Comparison of ENCODE assay signal across 9 mouse cellular contexts in genomic region chr9:20972141-20972992, GRCm38 (mm10). TPM values are rescaled to one million over a fixed set of nuclear protein-coding genes. Genes with fewer than 3 reads are reported as not detected.
A peak's percentile ranks its signal among the peaks of the same experiment; 100 is the strongest.
DNase-seq lines count a peak whose midpoint lies in the region; ATAC-seq and TF ChIP-seq lines count a peak whose summit lies in the region.
"Had no signal": no experiment of that assay in that cellular context is flagged by ENCODE, and none has a peak within 500 bp of the region (broad histone marks: within the 10 kb centered on the region; RNA-seq: fewer than 3 reads in every experiment).

No protein-coding gene starts in this region.

- H3K9me3 ChIP-seq in forebrain, embryonic 16.5 days (ENCODE audit: control insufficient read depth, low read length), result no peaks in the 10 kb centered on the region
- no peaks in the 10 kb centered on the region for H3K9me3 ChIP-seq in lung, embryonic 14.5 days (ENCODE audit: low read depth, low read length)

- peak overlapping the region; percentile 42 for H3K9ac ChIP-seq in forebrain, embryonic 16.5 days (replicated peaks; ENCODE audit: low read depth, low read length)
- peak overlapping the region; percentile 50 for H3K9ac ChIP-seq in lung, embryonic 14.5 days

- TF ChIP-seq CTCF in lung, embryonic 14.5 days (IDR thresholded peaks at IDR 0.05; ENCODE audit: low read depth), result no peak

- ATAC-seq in forebrain, embryonic 16.5 days, result peak; percentile 29; the same call in 1 of the 2 replicates
- ATAC-seq in lung, embryonic 14.5 days (ENCODE audit: insufficient read depth), result peak; percentile 44
- ATAC-seq: Patski had no signal

- WGBS in forebrain, embryonic 16.5 days, result 43% methylated on average over 28 of the region's 28 CpGs
- whole genome bisulfite sequencing in lung, embryonic 14.5 days, result 14% methylated on average over 28 of the region's 28 CpGs

- H3K36me3 ChIP-seq in forebrain, embryonic 16.5 days (ENCODE audit: control insufficient read depth, insufficient read depth), result no peaks in the 10 kb centered on the region
- peaks cover 35% of the 10 kb centered on the region for H3K36me3 ChIP-seq in lung, embryonic 14.5 days (ENCODE audit: insufficient read depth)

- H3K4me1 ChIP-seq in forebrain, embryonic 16.5 days (replicated peaks; ENCODE audit: control insufficient read depth, insufficient read depth, low read length), result peaks cover 21% of the 10 kb centered on the region
- H3K4me1 ChIP-seq in lung, embryonic 14.5 days (ENCODE audit: insufficient read depth), result peaks cover 33% of the 10 kb centered on the region

- no peak overlapping the region for H3K4me2 ChIP-seq in forebrain, embryonic 16.5 days (ENCODE audit: low read length)
- peak overlapping the region; percentile 88 for H3K4me2 ChIP-seq in lung, embryonic 14.5 days

- intact Hi-C loops in heart, postnatal 10 days (cut with DNase I), result no loop called here

- no peaks in the 10 kb centered on the region for H3K27me3 ChIP-seq in forebrain, embryonic 16.5 days (replicated peaks; ENCODE audit: control insufficient read depth, insufficient read depth, low read length)
- no peaks in the 10 kb centered on the region for H3K27me3 ChIP-seq in lung, embryonic 14.5 days (ENCODE audit: insufficient read depth, low read length)
- H3K27me3 ChIP-seq: Patski had no signal

- DNase-seq in 3T3-L1 (ENCODE audit: low read depth, low spot score), result peak; percentile 92
- peak; percentile 46 to 48 for DNase-seq in cerebellum, adult 18-20 months
- peak; percentile 69 to 70 for DNase-seq in heart, postnatal 10 days
- peak; percentile 68 to 81 for DNase-seq in kidney, postnatal 4 days
- DNase-seq in lung, embryonic 14.5 days, result peak; percentile 81
- DNase-seq in retina, postnatal 1 day, result peak; percentile 95
- no peak for DNase-seq in yolk sac, embryonic 10.5 days (ENCODE audit: low spot score)

- H3K27ac ChIP-seq in forebrain, embryonic 16.5 days (ENCODE audit: low read length), result no peak overlapping the region
- H3K27ac ChIP-seq in lung, embryonic 14.5 days (ENCODE audit: low read depth), result peak overlapping the region; percentile 94

- no peak overlapping the region for H3K4me3 ChIP-seq in forebrain, embryonic 16.5 days (replicated peaks; ENCODE audit: low read length)
- H3K4me3 ChIP-seq in lung, embryonic 14.5 days (ENCODE audit: low read depth, low read length), result peak overlapping the region; percentile 95

RNA-seq across cellular contexts. Expression of gene S1pr2, which starts 4.2 kb away (rescaled TPM):
- polyA plus RNA-seq in forebrain, embryonic 16.5 days (2015; fragmentation: Nextera tagmentation; extraction: Ambion mirVana), result 7.5 and 7.7 TPM in 2 replicates
- total RNA-seq in heart, postnatal 10 days (2021), result 10 to 100 TPM; 10.2 to 11.0 TPM
- polyA plus RNA-seq in lung, embryonic 14.5 days (2014; fragmentation: Nextera tagmentation; extraction: Ambion mirVana), result 58.0 and 62.3 TPM in 2 replicates

RNA-seq across cellular contexts. Expression of gene Dnmt1, which starts 12.7 kb away (rescaled TPM):
- polyA plus RNA-seq in forebrain, embryonic 16.5 days (2015; fragmentation: Nextera tagmentation; extraction: Ambion mirVana), result 85.3 and 88.9 TPM in 2 replicates
- total RNA-seq in heart, postnatal 10 days (2021), result 10 to 100 TPM; 28.9 to 30.6 TPM
- 77.0 and 82.1 TPM in 2 replicates for polyA plus RNA-seq in lung, embryonic 14.5 days (2014; fragmentation: Nextera tagmentation; extraction: Ambion mirVana)

RNA-seq across cellular contexts. Expression of gene Mrpl4, which starts 30.2 kb away (rescaled TPM):
- 109 and 113 TPM in 2 replicates for polyA plus RNA-seq in forebrain, embryonic 16.5 days (2015; fragmentation: Nextera tagmentation; extraction: Ambion mirVana)
- total RNA-seq in heart, postnatal 10 days (2021), result 100 to 1,000 TPM; 103 to 104 TPM
- 156 and 166 TPM in 2 replicates for polyA plus RNA-seq in lung, embryonic 14.5 days (2014; fragmentation: Nextera tagmentation; extraction: Ambion mirVana)

RNA-seq across cellular contexts. Expression of gene Icam1, which starts 43.4 kb away (rescaled TPM):
- 3.3 and 4.5 TPM in 2 replicates for polyA plus RNA-seq in forebrain, embryonic 16.5 days (2015; fragmentation: Nextera tagmentation; extraction: Ambion mirVana)
- total RNA-seq in heart, postnatal 10 days (2021), result 1 to 10 TPM; 8.9 to 9.5 TPM
- polyA plus RNA-seq in lung, embryonic 14.5 days (2014; fragmentation: Nextera tagmentation; extraction: Ambion mirVana), result 33.6 and 41.5 TPM in 2 replicates

RNA-seq across cellular contexts. Expression of gene Icam4, which starts 56.8 kb away (rescaled TPM):
- not detected in 2 replicates for polyA plus RNA-seq in forebrain, embryonic 16.5 days (2015; fragmentation: Nextera tagmentation; extraction: Ambion mirVana)
- under 1 TPM; 0.53 to 0.79 TPM for total RNA-seq in heart, postnatal 10 days (2021)
- polyA plus RNA-seq in lung, embryonic 14.5 days (2014; fragmentation: Nextera tagmentation; extraction: Ambion mirVana), result 1.5 TPM in 2 replicates
